Mouse (Mus musculus) myocyte (in vitro differentiated cells): ENCODE data around the gene Cdk2ap2.

Experiments
- MAX ChIP-seq: IDR thresholded peaks from one replicate; pipeline ENCODE4 v1.6.1; 2011; ENCODE audit warnings: low read depth, mild to moderate bottlenecking, control low read depth
- MYOD1 ChIP-seq, 3 experiments: IDR thresholded peaks; one replicate each; pipeline ENCODE4 v1.6.1; 2011; ENCODE audit warnings: control low read depth in 2 of 3, low read depth in 2 of 3, mild to moderate bottlenecking in 2 of 3, moderate library complexity in 1 of 3; ENCODE audit not compliant: insufficient read length in 2 of 3, control insufficient read depth in 1 of 3
- POLR2A ChIP-seq: IDR thresholded peaks from one replicate; pipeline ENCODE4 v1.6.1; 2011; ENCODE audit warnings: low read depth, mild to moderate bottlenecking, control low read depth, moderate library complexity; ENCODE audit not compliant: insufficient read length
- POLR2AphosphoS2 ChIP-seq: IDR thresholded peaks from one replicate; pipeline ENCODE4 v1.6.1; 2011; ENCODE audit warnings: low read depth, control low read depth; ENCODE audit not compliant: insufficient read length
- TCF12 ChIP-seq: IDR thresholded peaks from one replicate; pipeline ENCODE4 v1.6.1; 2011; ENCODE audit warnings: mild to moderate bottlenecking, control low read depth; ENCODE audit not compliant: poor library complexity, insufficient read depth, severe bottlenecking
- USF1 ChIP-seq: IDR thresholded peaks from one replicate; pipeline ENCODE4 v1.6.1; 2011; ENCODE audit warnings: low read depth, mild to moderate bottlenecking, control low read depth, moderate library complexity

DNA sequence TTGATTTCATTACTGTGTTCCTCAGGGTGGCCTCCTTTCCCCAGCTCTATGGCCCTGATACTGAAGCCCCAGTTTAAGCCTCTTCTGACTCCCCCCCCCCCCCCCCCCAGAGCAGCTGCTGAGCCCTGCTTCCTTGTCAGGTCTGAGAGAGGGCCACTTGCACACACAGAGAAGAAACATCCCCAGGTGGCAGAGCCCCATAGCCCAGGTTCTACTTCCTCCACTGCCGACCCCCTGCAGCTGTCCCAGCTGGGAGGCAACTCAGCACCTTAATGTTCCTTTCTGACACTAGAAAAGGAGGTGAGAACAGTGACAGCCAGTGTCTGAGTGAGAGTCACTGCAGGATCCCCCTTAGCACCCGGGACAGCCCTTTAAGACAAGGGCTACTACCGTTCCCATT is 6.8 kb downstream of the Cdk2ap2 start:
- no peak for TF ChIP-seq POLR2A
- no peak for TF ChIP-seq USF1
- no peak for TF ChIP-seq MYOD1 (IDR thresholded peaks at IDR 0.05; ENCODE audit: control insufficient read depth in 1 of 3, insufficient read length in 2 of 3, low read depth in 2 of 3)
- no peak for TF ChIP-seq TCF12
- TF ChIP-seq MAX, result no peak
- TF ChIP-seq POLR2AphosphoS2, result no peak
